Mouse (Mus musculus): ENCODE results near the gene Bex6. TPM values are rescaled to one million over a fixed set of nuclear protein-coding genes. Genes with fewer than 3 reads are reported as not detected.

The Bex6 gene
- polyA plus RNA-seq, 1 experiment from 2014 or later: 1.5 TPM

DNA sequence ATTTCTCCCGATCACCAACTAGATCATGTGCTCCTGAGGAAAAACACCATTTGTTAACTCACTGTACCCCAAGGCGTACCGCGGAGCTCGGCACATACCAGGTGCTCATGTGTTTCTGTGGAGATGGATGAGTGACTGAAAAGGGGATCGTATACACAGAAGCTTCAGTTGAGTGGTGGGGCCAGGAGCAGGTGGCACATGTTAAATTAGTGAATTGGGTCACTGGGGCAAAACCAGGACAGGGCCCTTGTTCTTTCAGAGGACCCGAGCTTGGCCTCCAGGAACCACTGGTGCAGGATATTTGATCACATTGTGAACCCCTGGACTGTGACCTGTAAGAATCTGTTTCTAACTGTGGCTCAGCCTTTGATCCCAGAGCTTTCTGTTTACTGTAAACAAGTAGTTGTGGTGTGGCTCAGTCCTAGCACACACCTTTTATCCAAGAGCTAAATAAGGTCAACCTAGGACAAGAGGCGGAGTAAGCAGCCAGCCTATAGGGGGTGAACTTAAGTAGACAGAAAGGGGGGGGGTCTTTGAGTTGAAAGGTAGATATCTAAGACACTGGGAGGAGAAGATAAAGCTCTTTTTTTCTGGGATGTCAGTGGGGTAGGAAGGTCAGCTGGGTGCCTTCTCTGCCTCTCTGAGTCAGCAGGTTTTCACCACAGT, 5.2 kb upstream of the Bex6 start:
- no peak overlapping the region for H3K4me3 ChIP-seq (replicated peaks)
- no peak overlapping the region for H3K9ac ChIP-seq
- H3K27me3 ChIP-seq: no peaks in the 10 kb centered on the region
- H3K4me1 ChIP-seq (replicated peaks): peaks cover 25% of the 10 kb centered on the region
- DNase-seq (no peak), ATAC-seq (ENCODE audit: low read depth) (no peak)
- 84% methylated on average over 8 of the region's 8 CpGs for whole genome bisulfite sequencing (ENCODE audit: insufficient replicate concordance)
- no peak overlapping the region for H3K27ac ChIP-seq
- no peaks in the 10 kb centered on the region for H3K9me3 ChIP-seq (replicated peaks)
- H3K36me3 ChIP-seq: no peaks in the 10 kb centered on the region
- no peak overlapping the region for H3K4me2 ChIP-seq

DNA sequence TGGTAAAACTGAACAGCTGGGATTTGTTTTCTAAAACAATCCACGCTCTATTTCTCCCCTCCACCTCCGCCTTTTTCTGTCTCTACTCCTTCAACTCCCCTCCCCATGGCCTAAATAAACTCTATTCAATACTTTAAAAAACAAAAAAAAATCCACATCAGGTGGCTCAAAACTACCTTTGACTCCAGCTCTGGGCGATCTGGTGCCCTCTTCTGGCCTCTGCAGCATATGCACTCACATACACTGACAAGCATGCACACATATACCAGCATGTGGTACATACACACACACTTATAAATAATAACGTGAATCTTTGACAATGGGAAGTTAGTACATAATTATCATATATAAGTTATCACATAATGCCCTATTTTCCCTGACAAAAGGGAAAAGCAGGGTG, 4.6 kb upstream of the Bex6 start:
- no peak overlapping the region for H3K4me2 ChIP-seq
- no peak for DNase-seq
- no peak overlapping the region for H3K27ac ChIP-seq
- ATAC-seq (ENCODE audit: low read depth): no peak
- no peaks in the 10 kb centered on the region for H3K9me3 ChIP-seq (replicated peaks)
- no peak overlapping the region for H3K9ac ChIP-seq
- H3K27me3 ChIP-seq: no peaks in the 10 kb centered on the region
- WGBS (ENCODE audit: insufficient replicate concordance): 80% methylated on average over 4 of the region's 4 CpGs
- no peak overlapping the region for H3K4me3 ChIP-seq (replicated peaks)
- H3K4me1 ChIP-seq (replicated peaks): peaks cover 26% of the 10 kb centered on the region
- H3K36me3 ChIP-seq: no peaks in the 10 kb centered on the region

DNA sequence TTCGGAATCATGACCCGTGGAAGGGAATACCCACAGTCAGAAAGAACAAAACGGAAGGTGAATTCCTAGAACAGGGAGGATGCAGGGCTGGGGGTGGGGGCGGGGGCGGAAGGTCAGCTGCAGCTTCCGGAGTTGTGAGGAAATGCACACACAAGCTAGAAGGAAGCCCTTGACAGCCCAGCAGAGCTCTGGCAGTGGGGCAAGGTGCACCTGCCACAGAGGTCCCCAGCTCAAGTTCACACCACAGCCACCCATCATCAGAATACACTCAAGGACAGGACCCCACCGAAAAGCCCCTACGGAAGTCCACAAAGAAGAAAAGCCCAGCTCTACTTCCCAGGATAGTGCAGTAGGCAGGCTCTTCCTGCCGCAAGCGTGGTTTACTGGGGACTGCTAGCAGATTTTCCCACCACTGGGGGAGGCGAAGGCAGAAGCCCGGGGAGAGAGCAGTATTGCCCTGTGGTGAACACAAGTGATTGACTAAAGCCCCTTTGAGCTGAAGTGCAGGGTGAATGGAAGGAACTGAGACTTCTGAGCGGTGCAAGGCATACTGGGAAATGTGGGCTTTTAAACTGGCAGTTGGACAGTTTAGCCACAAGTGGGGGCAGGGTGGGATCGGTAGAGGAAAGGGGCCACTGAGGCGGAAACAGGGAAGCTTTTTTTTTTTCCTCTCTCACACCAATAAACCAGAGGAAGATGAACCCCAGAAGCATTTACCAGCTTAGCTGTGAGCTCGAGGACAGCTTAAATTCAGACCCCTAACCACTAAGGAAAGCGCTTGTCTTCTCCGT, 2.5 kb upstream of the Bex6 start:
- Histone ChIP-seq H3K9ac (peak overlapping the region; percentile 67), H3K4me2 (peak overlapping the region; percentile 77), H3K36me3 (no peaks in the 10 kb centered on the region), H3K4me1 (replicated peaks) (peaks cover 26% of the 10 kb centered on the region), H3K4me3 (replicated peaks) (peak overlapping the region; percentile 49), H3K27me3 (no peaks in the 10 kb centered on the region), H3K27ac (peak overlapping the region; percentile 83), H3K9me3 (replicated peaks) (no peaks in the 10 kb centered on the region)
- WGBS (ENCODE audit: insufficient replicate concordance): 11% methylated on average over 18 of the region's 18 CpGs
- peak; percentile 77 for ATAC-seq (ENCODE audit: low read depth)
- peak; percentile 32 for DNase-seq

DNA sequence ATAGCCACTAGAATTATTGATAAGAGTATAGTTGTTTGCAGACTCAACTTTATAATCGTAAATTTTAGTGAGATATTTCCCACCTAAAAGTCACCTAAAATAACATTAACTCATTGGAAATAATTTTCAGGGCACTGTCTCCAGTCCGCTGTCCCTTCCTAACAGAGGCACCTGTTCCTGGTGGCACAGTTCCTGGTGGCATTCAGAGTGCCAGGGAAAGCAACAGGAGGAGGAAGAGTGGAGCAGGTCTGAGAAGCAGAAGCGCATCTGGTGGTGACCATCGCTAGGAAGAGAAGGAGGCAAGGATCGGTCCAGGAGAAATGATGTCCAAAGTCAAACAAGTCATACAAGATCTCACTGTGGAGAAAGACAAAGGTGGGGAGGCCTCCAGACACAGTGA, 6.4 kb downstream of the Bex6 start:
- Histone ChIP-seq H3K4me1 (replicated peaks) (peaks cover 13% of the 10 kb centered on the region; the same call in 1 of the 2 replicates), H3K4me3 (replicated peaks) (no peak overlapping the region), H3K27ac (no peak overlapping the region), H3K9ac (no peak overlapping the region), H3K36me3 (no peaks in the 10 kb centered on the region), H3K9me3 (replicated peaks) (no peaks in the 10 kb centered on the region), H3K27me3 (no peaks in the 10 kb centered on the region), H3K4me2 (no peak overlapping the region)
- 85% methylated on average over 5 of the region's 5 CpGs for WGBS (ENCODE audit: insufficient replicate concordance)
- ATAC-seq (ENCODE audit: low read depth) (no peak), DNase-seq (no peak)

DNA sequence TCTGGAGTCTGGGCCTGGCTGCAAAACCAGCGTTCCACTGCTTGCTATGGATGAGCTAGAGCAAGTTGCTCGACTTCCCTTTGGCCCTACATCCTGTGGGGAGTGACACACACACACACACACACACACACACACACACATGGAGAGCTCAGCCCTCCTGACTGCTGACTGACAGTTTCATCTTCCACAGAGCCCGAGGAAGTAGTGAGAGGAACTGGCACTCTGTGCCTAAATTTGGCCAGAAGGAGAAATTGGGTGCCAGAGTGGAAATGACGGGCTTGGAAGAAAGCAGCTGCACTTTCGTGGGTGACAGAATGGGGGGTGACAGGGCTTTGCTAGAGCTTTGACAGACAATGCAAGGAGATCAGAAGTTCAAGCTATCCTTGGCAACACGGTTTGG, 9.5 kb downstream of the Bex6 start:
- DNase-seq: no peak
- no peaks in the 10 kb centered on the region for H3K9me3 ChIP-seq (replicated peaks)
- H3K4me2 ChIP-seq: peak overlapping the region; percentile 1; the same call in 1 of the 2 replicates
- 16% methylated on average over 6 of the region's 6 CpGs for WGBS (ENCODE audit: insufficient replicate concordance)
- peaks cover 13% of the 10 kb centered on the region; the same call in 1 of the 2 replicates for H3K4me1 ChIP-seq (replicated peaks)
- H3K4me3 ChIP-seq (replicated peaks): no peak overlapping the region
- ATAC-seq (ENCODE audit: low read depth): no peak
- H3K27ac ChIP-seq: peak overlapping the region; percentile 30
- no peaks in the 10 kb centered on the region for H3K36me3 ChIP-seq
- H3K9ac ChIP-seq: no peak overlapping the region
- no peaks in the 10 kb centered on the region for H3K27me3 ChIP-seq

DNA sequence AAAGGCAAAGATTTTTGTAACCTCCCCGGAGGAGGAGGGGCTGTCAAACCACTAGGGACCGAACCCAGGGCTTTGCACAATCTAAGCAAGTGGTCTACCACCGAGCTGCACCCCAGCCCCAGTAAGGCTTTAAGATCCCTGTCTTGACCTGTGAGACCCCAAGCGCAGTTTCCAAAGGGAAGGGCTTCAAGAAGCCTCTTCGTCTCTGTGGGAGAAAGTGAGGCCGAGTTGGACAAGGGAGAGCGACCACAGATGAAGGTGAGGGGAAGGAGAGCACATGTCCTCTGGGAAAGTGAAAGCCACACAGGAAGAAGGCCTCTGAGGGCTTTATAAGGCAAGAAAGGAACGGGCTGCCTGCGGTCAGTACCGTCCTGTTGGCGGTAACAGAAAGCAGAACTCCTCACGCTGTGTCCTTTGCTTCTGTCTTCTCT, 10.4 kb downstream of the Bex6 start:
- H3K27ac ChIP-seq: peak overlapping the region; percentile 34
- H3K36me3 ChIP-seq: no peaks in the 10 kb centered on the region
- peak overlapping the region; percentile 55 for H3K4me2 ChIP-seq
- no peaks in the 10 kb centered on the region for H3K9me3 ChIP-seq (replicated peaks)
- no peaks in the 10 kb centered on the region for H3K27me3 ChIP-seq
- WGBS (ENCODE audit: insufficient replicate concordance): 13% methylated on average over 12 of the region's 12 CpGs
- DNase-seq: peak; percentile 16
- ATAC-seq (ENCODE audit: low read depth): 0 out of 2 replicates have a peak, but pooled peaks have one; percentile 31
- H3K9ac ChIP-seq: peak overlapping the region; percentile 22; the same call in 1 of the 2 replicates
- H3K4me3 ChIP-seq (replicated peaks): peak overlapping the region; percentile 21; the same call in 1 of the 2 replicates
- H3K4me1 ChIP-seq (replicated peaks): peaks cover 13% of the 10 kb centered on the region; the same call in 1 of the 2 replicates

DNA sequence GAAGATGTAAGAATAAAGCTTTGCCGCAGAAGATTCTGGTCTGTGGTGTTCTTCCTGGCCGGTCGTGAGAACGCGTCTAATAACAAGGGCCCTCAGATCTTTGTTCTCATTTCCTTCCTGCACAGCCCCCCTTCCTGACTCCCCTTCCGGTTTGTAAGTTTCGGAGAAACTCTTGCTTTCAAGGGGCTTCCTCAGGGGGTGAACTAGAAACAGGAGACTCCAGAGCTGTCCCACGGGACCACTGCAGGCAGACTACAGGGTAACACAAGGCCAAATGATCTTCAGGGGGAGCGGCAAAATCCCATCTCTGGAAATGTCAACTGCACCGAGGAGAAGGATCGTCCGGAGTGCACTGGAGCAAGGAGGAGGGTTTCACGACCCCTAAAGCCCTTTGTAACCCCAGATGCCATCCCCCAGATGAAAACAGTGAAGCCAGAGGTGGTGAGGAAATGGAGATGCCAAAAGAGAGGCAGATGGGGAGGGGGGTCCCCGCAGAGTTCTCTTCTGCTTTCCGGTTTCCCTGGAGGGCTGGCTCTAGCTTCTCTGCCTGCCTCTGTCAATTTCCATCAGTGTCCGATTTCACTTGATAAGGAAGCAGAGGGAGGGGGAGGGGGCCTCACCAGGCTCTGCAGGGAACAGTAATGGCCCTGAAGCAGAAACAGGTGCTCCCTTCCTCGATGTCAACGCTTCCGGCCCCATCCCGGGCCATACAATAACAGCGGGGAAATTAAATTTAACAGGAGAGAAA, 20.8 kb downstream of the Bex6 start:
- no peak for DNase-seq
- Histone ChIP-seq H3K4me3 (replicated peaks) (peak overlapping the region; percentile 44), H3K27ac (peak overlapping the region; percentile 55), H3K36me3 (no peaks in the 10 kb centered on the region), H3K27me3 (no peaks in the 10 kb centered on the region), H3K4me2 (peak overlapping the region; percentile 34), H3K9me3 (replicated peaks) (no peaks in the 10 kb centered on the region), H3K4me1 (replicated peaks) (no peaks in the 10 kb centered on the region), H3K9ac (peak overlapping the region; percentile 56)
- 69% methylated on average over 21 of the region's 21 CpGs for WGBS (ENCODE audit: insufficient replicate concordance)
- ATAC-seq (ENCODE audit: low read depth): no peak

DNA sequence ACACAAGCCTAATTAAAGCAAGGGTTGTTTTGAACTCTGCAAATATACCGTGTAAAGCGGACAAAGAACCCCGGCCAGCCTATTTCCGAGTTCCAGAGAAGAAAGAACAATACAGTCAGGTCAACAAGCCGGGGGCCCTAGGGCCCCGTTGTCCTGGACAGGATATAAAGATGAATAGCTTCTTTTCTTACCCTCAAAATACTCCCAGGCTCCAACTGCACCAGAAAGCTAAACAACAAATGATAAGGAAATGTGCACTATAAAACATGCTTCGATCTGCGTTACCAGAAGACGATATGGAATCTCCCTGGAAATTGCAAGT, 21.3 kb downstream of the Bex6 start:
- no peaks in the 10 kb centered on the region for H3K27me3 ChIP-seq
- no peak overlapping the region for H3K27ac ChIP-seq
- DNase-seq (no peak), ATAC-seq (ENCODE audit: low read depth) (no peak)
- peak overlapping the region; percentile 56; the same call in 1 of the 2 replicates for H3K9ac ChIP-seq
- peak overlapping the region; percentile 34; the same call in 1 of the 2 replicates for H3K4me2 ChIP-seq
- H3K9me3 ChIP-seq (replicated peaks): no peaks in the 10 kb centered on the region
- 71% methylated on average over 9 of the region's 9 CpGs for WGBS (ENCODE audit: insufficient replicate concordance)
- peak overlapping the region; percentile 44 for H3K4me3 ChIP-seq (replicated peaks)
- no peaks in the 10 kb centered on the region for H3K36me3 ChIP-seq
- no peaks in the 10 kb centered on the region for H3K4me1 ChIP-seq (replicated peaks)

DNA sequence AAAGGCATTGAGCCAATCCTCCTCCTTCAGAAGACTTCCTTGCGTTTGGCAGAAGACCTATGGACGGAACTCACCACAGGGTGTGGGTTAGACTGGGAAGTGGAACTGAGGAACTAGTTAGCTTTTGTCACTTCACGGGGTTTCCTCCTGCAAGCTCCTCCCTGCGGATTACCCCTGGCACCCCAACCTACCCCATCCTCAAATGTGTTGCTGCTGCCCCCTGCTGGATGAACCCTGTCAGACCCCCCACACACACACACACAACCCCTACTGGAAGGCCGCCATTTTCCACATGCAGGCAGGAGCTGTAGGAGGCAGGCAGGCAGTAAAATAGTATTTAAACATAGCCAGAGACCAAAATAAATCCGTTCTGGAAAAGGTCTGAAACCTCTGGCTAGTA, 23.1 kb downstream of the Bex6 start:
- ATAC-seq (ENCODE audit: low read depth): peak; percentile 60

DNA sequence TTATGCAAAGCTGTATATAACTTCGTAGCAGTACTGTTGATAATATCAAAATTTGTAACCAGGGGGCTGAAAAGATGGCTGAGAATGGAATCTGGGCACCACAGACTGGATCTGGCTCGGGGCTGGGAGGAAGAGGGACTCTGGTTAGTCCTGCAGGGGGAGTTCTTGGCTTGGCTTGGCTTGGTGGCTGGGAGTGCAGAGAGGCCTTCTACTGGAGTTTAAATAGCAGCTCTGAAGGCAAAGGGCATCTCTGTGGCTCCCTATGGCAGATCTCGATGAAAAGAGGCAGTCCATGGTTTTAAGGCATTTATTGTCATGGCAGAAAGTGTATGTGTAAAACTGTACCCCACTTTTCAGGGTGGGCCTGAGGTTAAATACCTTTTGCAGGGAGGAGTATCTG, 25.3 kb downstream of the Bex6 start:
- no peaks in the 10 kb centered on the region for H3K36me3 ChIP-seq
- ATAC-seq (ENCODE audit: low read depth) (no peak), DNase-seq (no peak)
- 44% methylated on average over 3 of the region's 3 CpGs for WGBS (ENCODE audit: insufficient replicate concordance)
- H3K9ac ChIP-seq: no peak overlapping the region
- H3K27ac ChIP-seq: no peak overlapping the region
- 0 out of 2 replicates have a peak, but pooled peaks cover 5% of the 10 kb centered on the region for H3K9me3 ChIP-seq (replicated peaks)
- H3K4me1 ChIP-seq (replicated peaks): no peaks in the 10 kb centered on the region
- no peak overlapping the region for H3K4me2 ChIP-seq
- H3K27me3 ChIP-seq: no peaks in the 10 kb centered on the region
- no peak overlapping the region for H3K4me3 ChIP-seq (replicated peaks)

More for the DNA sequence above, 23.1 kb downstream of the Bex6 start:
- DNase-seq: peak; percentile 62
- Histone ChIP-seq H3K4me2 (no peak overlapping the region), H3K36me3 (no peaks in the 10 kb centered on the region), H3K9ac (no peak overlapping the region), H3K4me3 (replicated peaks) (no peak overlapping the region), H3K27me3 (no peaks in the 10 kb centered on the region), H3K4me1 (replicated peaks) (no peaks in the 10 kb centered on the region), H3K9me3 (replicated peaks) (no peaks in the 10 kb centered on the region), H3K27ac (no peak overlapping the region)
- WGBS (ENCODE audit: insufficient replicate concordance): 34% methylated on average over 6 of the region's 6 CpGs

DNA sequence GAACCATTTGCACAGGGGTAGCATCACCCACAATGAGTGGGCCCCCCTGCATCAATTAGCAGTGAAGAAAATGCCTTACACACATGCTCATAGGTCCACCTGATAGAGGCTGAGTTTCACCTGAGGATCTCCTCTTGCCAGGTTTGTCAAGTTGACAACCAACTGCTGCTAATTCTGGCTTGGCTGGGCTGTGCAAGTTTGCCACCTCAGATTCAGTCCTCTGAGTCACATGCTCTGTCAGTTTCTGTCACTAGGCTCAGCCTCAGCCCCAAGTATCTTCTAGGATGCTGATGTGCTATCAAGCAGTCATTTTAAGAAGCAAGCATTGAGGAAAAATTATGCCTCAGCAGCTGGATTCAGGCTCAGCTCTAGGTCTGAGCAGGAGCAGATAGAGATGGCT, 34.5 kb downstream of the Bex6 start:
- no peak overlapping the region for H3K4me2 ChIP-seq
- no peaks in the 10 kb centered on the region for H3K4me1 ChIP-seq (replicated peaks)
- no peak overlapping the region for H3K4me3 ChIP-seq (replicated peaks)
- no peak for ATAC-seq (ENCODE audit: low read depth)
- H3K27ac ChIP-seq: no peak overlapping the region
- H3K9me3 ChIP-seq (replicated peaks): 0 out of 2 replicates have a peak, but pooled peaks cover 5% of the 10 kb centered on the region
- no peaks in the 10 kb centered on the region for H3K36me3 ChIP-seq
- H3K9ac ChIP-seq: no peak overlapping the region
- H3K27me3 ChIP-seq: no peaks in the 10 kb centered on the region
- no peak for DNase-seq
